Mouse (Mus musculus) cerebellum, adult 9-11 months (tissue): ENCODE results near the gene Cdc42bpa.
"Not testable (repeated sequence)": the region's sequence is repeated elsewhere in the genome, so short reads cannot be mapped to it uniquely, and the experiment has no call there.

ENCODE experiments used
- DNase-seq: peaks from one replicate; pipeline ENCODE4 v3.0.0; 2022

The Cdc42bpa gene

DNA sequence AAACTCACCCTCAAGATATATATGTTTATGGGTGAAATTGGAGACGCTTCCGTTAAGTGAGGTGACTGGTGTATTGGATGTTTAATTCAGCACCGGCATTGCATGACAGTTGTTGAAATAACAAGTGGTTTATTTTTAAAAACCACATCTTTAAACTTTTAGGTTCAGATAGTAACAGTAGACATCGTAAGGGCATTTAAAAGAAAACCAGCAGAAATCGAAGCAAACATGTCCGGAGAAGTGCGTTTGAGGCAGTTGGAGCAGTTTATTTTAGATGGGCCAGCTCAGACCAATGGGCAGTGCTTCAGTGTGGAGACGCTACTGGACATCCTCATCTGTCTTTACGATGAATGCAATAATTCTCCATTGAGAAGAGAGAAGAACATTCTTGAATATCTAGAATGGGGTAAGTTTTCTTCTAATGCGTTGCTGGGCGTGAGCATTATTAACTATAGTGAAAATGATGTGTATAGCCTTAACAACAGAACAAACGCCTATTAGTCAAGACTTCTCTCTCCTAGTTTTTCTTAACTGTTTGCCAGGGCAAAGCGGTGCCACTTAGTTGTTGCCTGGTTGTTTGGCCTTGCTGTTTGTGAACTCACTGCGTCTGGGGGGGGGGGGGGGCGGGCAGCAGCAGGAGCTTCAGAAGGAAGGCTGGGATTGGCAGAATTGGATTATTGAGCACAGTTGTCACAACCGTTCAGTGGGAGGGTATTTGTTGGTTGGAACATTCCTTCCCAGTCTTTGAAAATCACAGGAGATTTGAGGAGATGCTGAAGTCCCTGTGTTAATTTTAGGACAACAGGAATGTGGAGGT, 818 bp downstream of the Cdc42bpa start:
- peak; percentile 39 for DNase-seq

DNA sequence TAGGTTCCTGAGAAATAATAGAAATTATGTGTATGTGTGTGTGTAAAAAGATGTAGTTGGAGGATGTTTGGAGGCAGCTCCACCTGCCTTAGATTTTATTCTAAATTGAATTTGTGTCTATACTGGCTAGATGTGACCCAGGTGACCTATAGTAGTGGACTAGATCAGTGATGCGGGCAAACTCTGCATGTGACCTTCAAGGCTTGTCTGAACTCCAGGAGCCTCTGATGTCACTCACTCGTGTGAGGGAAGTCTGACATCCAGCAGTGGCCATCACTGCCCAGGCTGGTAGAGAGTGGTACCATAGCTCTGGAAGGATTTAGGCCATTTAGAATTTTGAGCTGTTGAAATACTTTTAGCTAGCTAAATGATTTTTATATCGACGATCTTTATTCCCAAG, 1.5 kb downstream of the Cdc42bpa start:
- peak; percentile 47 for DNase-seq

DNA sequence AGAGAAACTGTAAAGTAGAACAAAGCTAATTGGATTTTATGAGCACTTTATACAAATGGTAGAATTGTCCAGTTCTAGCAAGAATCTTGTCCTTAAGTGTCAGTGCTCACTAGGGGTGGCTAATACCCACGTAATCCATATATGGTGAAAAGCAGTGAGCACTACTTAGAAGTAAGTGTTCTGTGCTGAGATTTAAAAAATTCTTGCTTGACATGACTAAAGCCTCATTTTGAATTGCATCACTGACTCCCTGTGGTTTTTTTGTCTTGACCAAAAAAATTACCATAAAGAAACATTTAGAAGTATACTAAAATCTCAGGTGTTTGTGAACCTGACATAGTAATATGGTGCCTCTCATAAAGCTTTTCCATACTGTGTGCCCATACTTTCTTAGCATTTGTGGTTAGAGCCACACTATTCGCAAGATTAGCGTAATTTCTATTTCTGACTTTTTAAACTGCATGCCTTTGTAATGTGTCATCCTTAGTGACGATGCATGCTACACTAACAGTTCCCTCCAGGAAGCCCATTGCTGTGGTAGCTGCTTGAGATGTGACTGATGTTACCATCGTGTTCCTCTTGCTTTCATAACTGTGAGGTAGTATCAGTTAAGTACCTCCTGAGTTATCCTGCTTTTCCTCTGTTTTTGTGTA, 9.6 kb downstream of the Cdc42bpa start:
- DNase-seq, result no peak

DNA sequence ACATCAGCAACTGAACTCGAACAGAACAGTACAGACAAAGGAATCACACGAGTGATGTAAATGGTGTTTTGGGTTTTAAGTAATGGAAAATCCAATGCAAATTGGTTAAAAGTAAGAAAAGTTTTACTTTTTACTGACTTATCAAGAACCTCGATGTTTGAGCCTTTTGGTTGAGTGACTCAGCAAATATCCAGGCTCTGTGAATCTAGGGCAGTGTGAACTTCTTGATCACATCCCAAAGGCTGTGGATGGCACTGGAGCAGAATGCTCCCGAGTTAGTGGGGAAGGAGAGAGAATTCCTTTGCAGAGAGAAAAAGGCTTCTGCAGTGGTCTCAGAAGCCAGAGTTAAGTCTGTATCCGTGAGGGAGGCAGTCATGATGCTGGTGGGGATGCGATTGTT, 14.7 kb downstream of the Cdc42bpa start:
- no peak for DNase-seq

DNA sequence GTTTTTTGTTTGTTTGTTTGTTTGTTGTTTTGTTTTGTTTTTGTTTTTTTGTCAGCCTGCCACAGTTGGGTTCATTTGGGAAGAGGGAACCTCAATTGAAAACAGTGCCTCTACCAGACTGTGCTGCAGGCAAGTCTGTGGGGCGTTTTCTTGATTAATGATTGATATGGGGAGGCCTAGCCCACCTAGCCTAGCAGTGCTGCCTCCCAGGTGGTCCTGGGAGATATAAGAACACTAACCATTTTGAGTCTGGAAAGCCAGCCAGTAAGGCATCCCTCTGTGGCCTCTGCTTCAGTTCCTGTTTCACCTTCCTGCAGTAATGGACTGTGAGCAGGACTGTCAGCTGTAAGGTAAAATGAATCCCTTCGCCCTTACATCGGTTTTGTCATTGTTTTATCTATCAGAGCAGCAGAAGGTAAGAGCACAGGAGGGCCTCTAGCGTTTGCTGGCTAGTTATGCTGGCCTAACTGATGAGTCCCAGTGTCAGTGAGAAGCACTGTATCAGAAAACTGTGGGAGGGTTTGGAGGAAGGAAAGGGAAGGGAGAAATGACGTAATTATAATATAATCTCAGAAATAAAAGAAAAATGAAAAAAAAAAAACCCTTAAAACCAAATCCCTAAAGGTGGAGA, 15.5 kb downstream of the Cdc42bpa start:
- no peak for DNase-seq

DNA sequence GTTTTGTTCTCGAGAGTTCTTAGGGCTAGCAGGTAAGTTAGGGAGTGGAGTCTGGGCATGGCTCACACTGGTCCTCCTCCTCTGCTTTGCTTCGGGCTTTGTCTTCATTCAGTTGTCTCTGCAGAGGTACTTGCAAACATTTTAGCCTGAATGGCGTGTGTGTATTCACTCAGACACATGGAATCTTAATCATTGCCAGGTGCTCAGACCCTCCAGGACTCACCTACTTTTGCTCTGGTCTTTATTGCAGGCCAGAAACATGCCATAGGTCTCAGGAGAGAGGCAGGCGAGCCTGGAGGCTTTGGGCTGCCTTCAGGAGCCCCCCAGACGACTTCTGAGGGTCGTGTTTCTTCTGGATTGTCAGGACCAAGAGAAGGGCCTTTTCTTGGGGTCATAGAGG, 17.2 kb downstream of the Cdc42bpa start:
- no peak for DNase-seq

DNA sequence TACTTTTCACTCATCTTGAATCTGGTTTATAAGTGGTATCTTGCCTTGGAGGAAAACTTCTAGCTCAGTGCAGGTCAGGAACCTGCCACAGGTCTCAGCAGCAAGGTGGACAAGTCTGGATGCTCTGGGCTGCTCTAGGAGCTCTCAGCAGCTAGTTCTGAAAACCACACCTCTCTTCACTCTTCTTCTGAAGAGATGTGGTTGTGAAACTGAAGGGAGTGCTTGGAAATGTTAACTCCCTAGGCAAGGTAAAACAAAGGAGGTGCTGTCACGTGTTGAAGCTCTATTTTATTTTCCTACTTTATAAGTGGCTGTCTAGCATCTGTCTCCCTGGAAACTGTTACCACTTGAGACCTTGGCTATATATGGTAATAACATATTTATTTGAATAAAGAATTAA, 18.5 kb downstream of the Cdc42bpa start:
- no peak for DNase-seq

DNA sequence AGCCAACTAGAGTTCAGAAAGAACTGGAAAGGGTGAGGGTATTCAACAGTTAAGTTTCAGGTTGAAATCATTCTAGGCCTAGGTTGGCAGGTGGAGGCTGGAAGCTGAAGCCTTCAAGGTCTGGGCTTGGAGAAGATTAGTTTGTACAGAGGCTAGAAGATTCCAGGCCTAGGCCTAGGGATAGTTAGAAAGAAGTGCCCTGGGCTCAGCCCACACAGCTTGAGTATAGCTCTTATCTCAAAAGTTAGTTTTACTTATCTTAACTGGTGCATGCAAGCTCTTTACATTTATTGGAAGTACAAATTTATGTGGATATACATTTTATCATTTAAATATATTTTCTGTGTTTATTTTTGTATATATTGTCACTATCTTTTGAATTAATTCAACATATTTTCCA, 21.4 kb downstream of the Cdc42bpa start:
- no peak for DNase-seq

DNA sequence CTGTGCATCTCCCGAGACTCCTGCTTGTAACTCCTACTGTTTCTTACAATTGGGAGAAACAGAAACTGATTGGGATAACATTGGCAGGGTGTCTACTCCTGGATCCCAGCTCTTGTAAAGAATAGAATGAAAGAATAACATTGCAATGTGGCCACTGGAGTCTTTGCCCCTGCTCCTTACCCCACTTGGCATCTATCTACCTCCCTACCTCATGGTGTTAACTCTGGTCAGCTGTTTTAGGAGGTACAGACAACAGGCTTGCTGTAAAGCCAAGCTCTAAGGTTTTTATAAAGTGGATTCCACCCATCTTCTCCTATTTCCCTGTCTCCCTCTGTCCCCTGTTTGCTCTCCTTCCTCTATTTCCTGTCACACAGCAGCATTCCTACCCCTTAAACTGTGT, 21.9 kb downstream of the Cdc42bpa start:
- DNase-seq, result no peak

DNA sequence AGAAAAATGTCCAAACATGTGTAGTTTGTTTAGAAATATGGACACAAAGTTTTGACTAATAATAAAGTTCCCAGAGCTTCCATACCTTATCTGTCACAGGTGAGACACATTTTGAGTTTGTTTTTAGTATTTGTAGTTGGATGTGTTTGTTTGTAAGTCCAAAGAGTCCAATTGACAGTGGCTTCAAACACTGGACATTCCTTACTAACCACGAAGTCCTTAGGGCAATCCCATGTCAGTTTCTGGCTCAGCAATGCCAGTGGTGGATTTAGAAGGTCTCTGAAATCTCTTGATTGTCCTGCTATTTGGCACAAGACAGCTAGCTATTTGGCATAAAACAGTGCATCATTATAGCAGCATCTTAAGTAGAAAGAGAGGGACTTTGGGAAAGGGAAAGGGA, 22.7 kb downstream of the Cdc42bpa start:
- no peak for DNase-seq

DNA sequence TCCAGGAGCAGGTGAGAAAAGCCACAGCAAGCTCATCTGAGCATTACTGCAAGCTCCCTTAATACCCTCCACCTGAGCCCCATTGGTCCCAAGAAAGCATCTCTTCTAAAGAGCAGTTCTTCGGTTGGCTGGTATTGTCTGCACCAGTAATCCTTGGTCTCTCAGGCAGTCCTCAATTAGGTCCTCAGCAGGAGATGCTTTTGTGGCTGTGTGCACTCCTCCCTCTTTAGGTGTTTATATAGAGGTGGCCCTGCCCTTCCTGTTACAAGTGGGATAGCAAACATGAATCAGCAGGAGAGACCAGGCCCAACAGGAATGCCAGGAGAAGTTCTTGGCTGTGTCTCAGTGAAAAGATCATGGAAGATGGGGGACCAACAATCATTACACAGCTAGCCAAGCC, 23.9 kb downstream of the Cdc42bpa start:
- no peak for DNase-seq

DNA sequence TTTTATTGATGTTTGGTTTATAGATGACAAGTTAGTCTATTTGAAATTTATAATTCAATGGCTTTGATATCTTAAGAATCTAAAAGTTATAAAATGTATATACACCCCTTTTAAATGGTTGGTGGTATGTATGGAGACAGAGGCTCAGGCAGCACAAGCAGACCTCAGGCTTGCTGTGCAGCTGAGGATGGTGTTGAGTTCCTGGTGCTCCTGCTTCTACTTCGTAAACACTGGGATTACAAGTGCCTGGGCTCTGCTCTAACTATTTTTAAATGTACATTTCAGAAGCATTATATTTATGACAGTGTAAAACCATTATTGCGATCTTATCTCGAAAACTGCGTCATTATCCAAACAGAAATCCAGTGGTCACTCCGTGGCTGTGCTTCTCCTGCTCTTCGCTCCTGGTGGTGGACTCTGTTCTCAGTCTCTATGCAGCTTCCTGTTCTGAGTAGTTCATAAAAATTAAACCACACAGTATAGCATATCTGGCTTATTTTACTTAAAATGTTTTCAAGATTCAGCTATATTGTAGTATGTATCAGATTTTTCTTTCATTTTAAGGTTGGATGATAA, 31.5 kb downstream of the Cdc42bpa start:
- no peak for DNase-seq

DNA sequence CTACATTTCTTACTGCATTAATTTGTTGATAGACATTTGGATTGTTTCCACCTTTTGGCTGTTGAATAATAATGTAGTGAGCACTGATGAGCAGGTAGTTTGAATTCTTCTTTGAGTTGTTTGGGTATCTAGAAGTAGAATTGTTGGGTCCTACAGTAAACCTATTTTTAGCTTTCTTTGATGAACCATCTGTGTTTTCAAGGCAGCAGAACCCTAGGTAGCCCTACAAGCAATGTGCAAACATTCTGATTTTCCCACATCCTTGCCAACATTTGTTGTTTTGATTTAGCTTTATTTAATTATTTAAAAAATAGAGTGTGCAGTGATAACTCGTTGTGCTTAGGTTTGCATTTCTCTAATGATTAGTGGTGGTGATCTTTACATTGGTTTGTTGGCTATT, 32.0 kb downstream of the Cdc42bpa start:
- DNase-seq, result no peak

DNA sequence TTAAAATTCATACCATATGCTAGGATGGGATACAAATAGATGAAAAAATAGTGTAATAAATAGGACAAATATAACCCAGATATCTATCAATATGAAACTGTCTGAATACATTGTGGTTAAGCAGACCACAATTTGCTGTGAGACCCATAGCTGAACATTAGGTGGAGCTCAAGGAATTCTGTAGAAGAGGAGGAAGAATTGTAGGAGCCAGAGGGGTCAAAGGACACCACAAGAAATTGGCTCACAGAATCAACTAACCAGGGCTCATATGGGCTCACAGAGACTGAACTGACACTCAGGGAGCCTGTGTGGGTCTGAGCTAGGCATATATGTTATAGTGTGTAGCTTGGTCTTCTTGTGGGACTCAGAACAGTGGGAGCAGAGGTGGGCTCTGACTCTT, 47.8 kb downstream of the Cdc42bpa start:
- DNase-seq, result no peak

DNA sequence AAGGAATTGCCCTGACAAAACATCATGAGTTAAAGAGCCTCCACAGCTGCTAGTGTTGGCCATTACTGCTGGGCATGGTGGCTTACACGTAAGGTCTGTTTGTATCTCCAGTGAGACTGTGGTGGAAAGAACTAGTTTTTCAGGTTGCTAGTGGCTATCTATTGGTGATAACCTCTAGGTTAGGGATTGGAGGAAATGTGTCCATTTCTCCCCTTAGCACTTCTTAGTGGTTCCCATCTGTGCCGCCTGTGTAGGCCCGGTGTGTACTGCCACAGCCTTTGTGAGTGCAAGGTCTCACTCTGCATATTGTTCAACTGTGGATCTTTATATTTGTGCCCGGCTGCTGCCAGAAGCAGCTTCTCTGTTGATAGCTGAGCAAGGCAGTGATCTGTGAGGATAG, 53.2 kb downstream of the Cdc42bpa start:
- DNase-seq, result no peak

DNA sequence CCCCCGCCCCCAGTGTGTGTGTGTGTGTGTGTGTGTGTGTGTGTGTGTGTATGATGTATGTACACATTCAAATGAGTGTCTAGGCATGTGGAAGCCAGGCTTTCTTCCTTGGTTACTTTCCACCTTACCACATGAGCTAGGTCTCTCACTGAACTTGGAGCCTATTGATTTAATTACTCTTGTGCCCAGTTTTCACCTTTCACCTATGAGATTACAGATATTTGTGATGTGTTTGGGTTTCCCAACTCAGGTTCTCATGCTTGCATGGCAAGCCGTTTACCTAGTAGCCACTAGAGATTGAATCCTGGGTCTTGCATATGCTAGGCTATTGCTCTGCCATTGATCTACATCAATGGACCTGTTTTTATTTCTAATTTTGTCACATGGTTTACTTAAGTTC, 57.9 kb downstream of the Cdc42bpa start:
- no peak for DNase-seq

DNA sequence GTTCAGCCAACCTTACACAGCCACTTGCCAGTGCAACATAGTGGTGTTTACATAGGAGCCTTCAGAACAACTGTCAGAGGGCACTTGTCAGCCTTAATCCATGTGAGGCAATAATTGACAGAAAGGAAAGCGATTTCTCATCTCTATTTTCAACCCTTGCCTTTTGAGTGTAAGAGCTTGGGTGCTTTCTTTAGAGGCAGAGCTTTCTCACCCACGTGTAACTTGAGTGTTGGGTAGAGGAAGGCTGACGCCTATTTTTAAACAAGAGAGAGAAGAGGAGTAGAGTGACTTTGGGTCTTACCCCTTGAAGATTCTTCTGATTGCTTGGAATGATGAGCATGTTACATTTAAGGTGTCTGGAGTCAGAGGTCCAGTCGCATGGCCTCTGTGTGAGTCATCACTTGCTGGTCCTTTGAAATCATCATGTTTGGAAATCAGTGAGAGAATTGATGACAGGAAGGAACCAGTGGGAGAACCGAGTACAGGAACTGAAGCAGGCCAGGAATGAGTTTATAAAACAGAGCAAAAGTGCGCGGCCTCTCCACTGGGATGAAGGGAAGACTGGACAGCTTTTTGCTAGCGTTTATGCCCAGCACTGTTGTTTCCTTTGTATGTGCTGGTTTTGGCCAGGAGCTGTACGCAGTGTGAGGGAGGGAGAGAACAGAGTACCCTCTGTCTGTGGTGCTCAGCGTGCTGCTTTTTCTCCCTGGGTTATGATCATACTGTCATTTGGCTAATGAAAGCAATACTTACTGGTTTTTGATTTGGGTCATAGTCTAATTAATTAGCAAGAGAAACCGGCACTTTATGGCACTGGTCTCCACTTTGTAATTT, 61.4 kb downstream of the Cdc42bpa start:
- no peak for DNase-seq

DNA sequence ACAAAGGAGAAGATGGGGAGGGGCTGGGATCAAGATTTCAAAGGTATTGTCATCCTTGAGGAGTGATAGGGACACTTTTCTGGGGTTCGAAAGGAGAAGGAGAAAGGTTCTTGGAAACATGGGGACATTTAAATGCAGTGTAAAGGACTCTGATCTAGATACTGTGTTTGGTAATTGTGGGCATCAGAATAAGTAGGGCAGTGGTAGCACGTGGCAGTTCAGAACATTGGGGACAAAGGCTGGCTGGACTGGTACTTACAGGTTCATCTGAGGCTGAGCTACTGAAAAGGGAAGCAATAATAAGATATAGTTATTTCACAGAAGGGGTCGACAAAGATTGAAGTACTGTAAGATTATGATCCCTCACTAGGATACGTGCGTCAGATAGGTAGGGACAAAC, 63.2 kb downstream of the Cdc42bpa start:
- DNase-seq, result no peak

DNA sequence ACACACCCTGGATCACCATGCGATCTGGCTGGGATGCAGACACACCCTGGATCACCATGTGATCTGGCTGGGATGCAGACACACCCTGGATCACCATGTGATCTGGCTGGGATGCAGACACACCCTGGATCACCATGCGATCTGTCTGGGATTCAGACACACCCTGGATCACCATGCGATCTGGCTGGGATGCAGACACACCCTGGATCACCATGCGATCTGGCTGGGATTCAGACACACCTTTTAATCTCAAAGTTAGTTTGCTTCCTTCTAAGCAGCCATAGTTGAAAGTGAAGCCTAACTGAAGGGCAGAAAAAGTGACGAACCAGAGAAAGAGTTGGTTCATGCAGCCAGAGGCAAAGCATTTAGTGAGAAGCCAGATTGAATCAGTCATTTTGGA, 69.6 kb downstream of the Cdc42bpa start:
- DNase-seq, result not testable (repeated sequence)

DNA sequence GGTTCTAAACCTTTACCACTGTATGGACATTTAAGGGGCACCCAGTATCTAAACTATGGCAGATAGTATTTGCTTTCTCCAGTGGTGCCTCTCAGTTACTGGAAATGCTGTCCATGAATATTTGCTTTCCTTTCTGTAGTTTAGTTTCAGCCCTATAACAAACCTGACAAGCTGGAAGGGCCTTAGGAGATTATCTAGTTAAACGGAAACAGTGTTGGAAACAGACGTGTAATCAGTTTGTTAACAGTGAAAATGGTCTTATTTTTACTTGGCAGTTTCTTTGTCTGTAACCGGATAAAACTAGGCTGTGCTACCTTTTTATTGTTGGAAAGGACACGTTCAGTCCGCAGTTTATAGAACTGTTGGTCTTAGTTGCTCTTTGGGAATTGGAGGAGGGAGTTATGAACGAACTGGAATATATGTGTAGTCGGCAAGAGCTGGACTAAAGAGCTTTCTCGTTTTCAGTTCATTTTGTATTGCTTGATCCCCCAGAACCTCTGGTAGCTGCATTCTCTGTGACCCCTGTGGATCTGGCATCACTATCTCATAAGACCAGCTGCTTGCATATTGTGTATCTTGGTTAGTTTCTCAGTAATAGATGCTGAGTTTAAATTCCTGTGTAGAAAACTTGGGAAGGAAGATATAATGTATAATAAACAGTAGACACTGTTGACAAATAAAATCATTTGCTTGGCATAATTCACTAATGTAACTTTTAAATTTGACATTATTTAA, 70.5 kb downstream of the Cdc42bpa start:
- no peak for DNase-seq

DNA sequence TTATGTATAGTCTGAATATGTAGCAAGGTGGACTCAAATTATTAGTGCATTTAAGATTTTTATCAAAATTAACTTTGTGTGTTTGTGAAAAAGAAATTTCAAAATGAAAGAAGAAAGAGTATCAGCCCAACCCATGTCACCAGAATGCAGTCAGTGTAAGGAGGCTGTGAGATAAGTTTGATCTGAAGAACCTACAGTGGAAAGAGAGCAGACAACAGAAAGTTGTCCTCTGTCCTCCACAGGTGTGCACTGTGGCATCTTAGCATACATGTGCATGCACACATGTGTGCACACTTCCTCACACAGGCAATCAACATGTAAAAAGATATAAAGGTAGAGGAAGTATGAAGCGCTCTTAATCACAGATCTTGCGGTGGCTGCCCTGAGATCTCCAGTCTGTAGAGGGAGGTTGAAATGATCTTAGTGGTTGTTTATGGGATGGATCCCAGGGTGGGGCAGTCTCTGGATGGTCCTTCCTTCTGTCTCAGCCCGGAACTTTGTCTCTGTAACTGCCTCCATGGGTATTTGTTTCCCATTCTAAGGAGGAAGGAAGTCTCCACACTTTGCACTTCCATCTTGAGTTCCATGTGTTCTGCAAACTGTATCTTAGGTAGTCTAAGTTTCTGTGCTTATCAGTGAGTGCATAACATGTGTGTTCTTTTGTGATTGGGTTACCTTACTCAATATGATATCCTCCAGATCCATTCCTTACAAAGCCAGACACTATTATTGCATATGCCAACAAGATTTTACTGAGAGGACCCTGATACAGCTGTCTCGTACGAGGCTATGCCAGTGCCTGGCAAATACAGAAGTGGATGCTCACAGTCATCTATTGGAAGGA, 71.7 kb downstream of the Cdc42bpa start:
- no peak for DNase-seq
